Mouse (Mus musculus): ENCODE results near the gene Zfp423.

GRCm38 (mm10) chr8:87821655-87822054 is 137.7 kb downstream of the Zfp423 start:
- TF ChIP-seq CTCF (conservative IDR thresholded peaks at IDR 0.05; ENCODE audit: low read length) (no peak), NANOG (IDR thresholded peaks at IDR 0.05; ENCODE audit: borderline replicate concordance, low read length) (no peak)
